Mouse (Mus musculus) stomach, embryonic 14.5 days (tissue): ENCODE results near the gene Rgs11. TPM values are rescaled to one million over a fixed set of nuclear protein-coding genes. Genes with fewer than 3 reads are reported as not detected.

Source experiments
- ATAC-seq: fragments of 200-750 bp; cut with Nextera tagmentation; 2 replicates; pipeline ENCODE4 v1.8.0; 2017; ENCODE audit warnings: low read depth, moderate TSS enrichment; ENCODE audit not compliant: insufficient number of reproducible peaks, insufficient read depth, low FRiP score
- H3K27ac ChIP-seq: fragments of 300-500 bp; sonication (generic); 2 replicates; pipeline ENCODE4 v1.5.1; 2014; ENCODE audit warnings: mild to moderate bottlenecking, low read length, moderate library complexity, mixed read lengths
- H3K27me3 ChIP-seq: fragments of 300-500 bp; sonication (generic); 2 replicates; pipeline ENCODE4 v1.6.1; 2014; ENCODE audit warnings: low read length, control low read depth, mixed read lengths; ENCODE audit not compliant: control insufficient read depth, insufficient read depth
- H3K36me3 ChIP-seq: fragments of 300-500 bp; sonication (generic); 2 replicates; pipeline ENCODE4 v1.6.1; 2014; ENCODE audit warnings: mild to moderate bottlenecking, control low read depth, low read length, moderate library complexity, mixed read lengths; ENCODE audit not compliant: control insufficient read depth, insufficient read depth
- H3K4me1 ChIP-seq: fragments of 300-500 bp; sonication (generic); 2 replicates; pipeline ENCODE4 v1.6.1; 2014; ENCODE audit warnings: low read length, control low read depth, mixed read lengths; ENCODE audit not compliant: control insufficient read depth, insufficient read depth
- H3K4me2 ChIP-seq: fragments of 300-500 bp; sonication (generic); replicated peaks from 2 replicates; pipeline ENCODE4 v1.6.1; 2014; ENCODE audit warnings: low read depth, low read length, control low read depth
- H3K4me3 ChIP-seq: fragments of 300-500 bp; sonication (generic); 2 replicates; pipeline ENCODE4 v1.5.1; 2014; ENCODE audit warnings: low read depth, low read length, control low read depth
- H3K9ac ChIP-seq: fragments of 300-500 bp; sonication (generic); replicated peaks from 2 replicates; pipeline ENCODE4 v1.6.1; 2014; ENCODE audit warnings: low read depth, mild to moderate bottlenecking, control low read depth, low read length, moderate library complexity, mixed read lengths
- H3K9me3 ChIP-seq: fragments of 300-500 bp; sonication (generic); 2 replicates; pipeline ENCODE4 v1.6.1; 2016; ENCODE audit warnings: low read depth, low read length, control low read depth; ENCODE audit not compliant: control insufficient read depth
- WGBS: fragments of 180-500 bp; shearing (Covaris S2); extraction: QIAGEN DNeasy Blood & Tissue Kit; methylation state at CpG from one replicate; pipeline ENCODE4 v1.1.7; 2014; 5-methylcytosine and 5-hydroxymethylcytosine counted together
- polyA plus RNA-seq: library from polyadenylated mRNA; unstranded; fragments of >200 nt; fragmentation: Nextera tagmentation; extraction: Ambion mirVana; gene quantifications from 2 replicates; pipeline ENCODE4 v1.2.1, GENCODE M21; 2014

Rgs11 gene
- polyA plus RNA-seq, 1 experiment from 2014 or later: 19.3 TPM

GRCm38 (mm10) chr17:26212241-26212640, 9.5 kb downstream of the Rgs11 start:
- WGBS: 86% methylated on average over 7 of the region's 7 CpGs
- H3K4me3 ChIP-seq: no peak overlapping the region
- no peak overlapping the region for H3K9ac ChIP-seq
- H3K4me2 ChIP-seq: no peak overlapping the region
- H3K4me1 ChIP-seq: no peaks in the 10 kb centered on the region
- ATAC-seq: peak; percentile 49; the same call in 1 of the 2 replicates
- no peaks in the 10 kb centered on the region for H3K9me3 ChIP-seq
- no peak overlapping the region for H3K27ac ChIP-seq
- H3K27me3 ChIP-seq: no peaks in the 10 kb centered on the region
- H3K36me3 ChIP-seq: peaks cover 8% of the 10 kb centered on the region; the same call in 1 of the 2 replicates

DNA sequence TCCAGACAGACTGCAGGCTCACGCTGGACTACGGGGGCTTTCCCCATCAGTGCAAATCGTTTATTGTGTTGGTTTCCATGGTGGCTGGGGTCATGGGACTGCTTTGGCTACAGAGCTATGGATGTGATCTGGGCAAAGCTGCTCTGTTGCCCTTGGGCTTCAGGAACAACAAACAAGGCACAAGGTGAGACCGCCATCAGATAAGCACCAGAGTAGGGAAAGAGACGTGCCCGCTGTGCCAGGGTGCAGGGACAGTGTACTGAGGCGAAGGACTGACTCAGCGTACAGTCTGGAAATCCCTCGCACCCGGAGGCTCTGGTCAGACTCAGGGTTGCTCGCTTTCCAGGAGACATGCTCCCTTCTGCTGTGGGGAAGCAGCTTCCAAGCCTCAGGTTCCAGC, 9.9 kb downstream of the Rgs11 start:
- H3K4me1 ChIP-seq: no peaks in the 10 kb centered on the region
- H3K4me2 ChIP-seq: no peak overlapping the region
- 91% methylated on average over 11 of the region's 11 CpGs for WGBS
- H3K36me3 ChIP-seq: peaks cover 8% of the 10 kb centered on the region; the same call in 1 of the 2 replicates
- H3K9ac ChIP-seq: no peak overlapping the region
- H3K9me3 ChIP-seq: no peaks in the 10 kb centered on the region
- no peak overlapping the region for H3K4me3 ChIP-seq
- no peak for ATAC-seq
- H3K27ac ChIP-seq: no peak overlapping the region
- H3K27me3 ChIP-seq: no peaks in the 10 kb centered on the region

DNA sequence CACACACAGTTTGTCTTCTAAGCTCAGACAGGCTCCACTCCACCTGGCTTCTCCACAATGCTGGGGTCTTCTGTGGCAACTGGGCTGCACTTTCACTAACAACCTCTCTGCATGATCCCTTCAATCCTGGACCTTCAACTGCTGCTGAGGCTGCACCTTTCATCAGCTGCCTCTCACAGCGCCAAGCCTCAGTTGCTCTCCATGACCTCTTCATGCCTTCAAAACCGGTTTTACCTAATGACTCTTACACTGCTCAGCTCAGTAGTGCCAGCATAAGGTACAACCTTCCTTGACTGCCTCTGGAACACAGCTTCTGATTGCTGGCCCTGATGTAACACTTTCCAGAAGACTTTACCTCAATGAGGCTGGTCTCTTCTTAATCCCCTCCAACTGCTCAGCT, 18.8 kb downstream of the Rgs11 start:
- ATAC-seq: no peak
- H3K9me3 ChIP-seq: no peaks in the 10 kb centered on the region
- no peak overlapping the region for H3K4me2 ChIP-seq
- WGBS: 57% methylated on average over 2 of the region's 2 CpGs
- no peak overlapping the region for H3K4me3 ChIP-seq
- no peak overlapping the region for H3K27ac ChIP-seq
- H3K27me3 ChIP-seq: no peaks in the 10 kb centered on the region
- peaks cover 4% of the 10 kb centered on the region; the same call in 1 of the 2 replicates for H3K36me3 ChIP-seq
- H3K4me1 ChIP-seq: no peaks in the 10 kb centered on the region
- no peak overlapping the region for H3K9ac ChIP-seq

DNA sequence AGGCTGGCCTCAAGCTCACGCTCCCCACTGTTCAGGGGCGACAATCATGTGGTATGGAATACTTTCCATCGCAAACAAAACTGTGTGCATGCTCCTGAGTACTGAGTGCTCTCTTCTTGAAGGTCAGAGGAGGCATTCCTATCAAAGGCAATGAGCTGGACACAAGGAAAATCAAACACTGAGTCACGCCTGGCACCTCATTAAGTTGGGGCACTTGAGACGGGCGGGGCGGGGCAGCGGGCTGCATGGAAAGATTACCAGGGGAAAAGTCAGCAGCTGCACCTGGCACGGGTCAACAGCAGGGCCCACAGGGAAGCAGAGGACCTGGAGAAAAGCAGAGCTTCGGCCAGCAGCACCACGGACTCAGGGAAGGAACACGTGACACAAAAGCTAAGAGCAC, 22.4 kb downstream of the Rgs11 start:
- no peak overlapping the region for H3K4me2 ChIP-seq
- H3K9ac ChIP-seq: no peak overlapping the region
- no peaks in the 10 kb centered on the region for H3K4me1 ChIP-seq
- WGBS: 71% methylated on average over 12 of the region's 12 CpGs
- H3K9me3 ChIP-seq: no peaks in the 10 kb centered on the region
- H3K36me3 ChIP-seq: no peaks in the 10 kb centered on the region
- ATAC-seq: peak; percentile 82
- no peaks in the 10 kb centered on the region for H3K27me3 ChIP-seq
- no peak overlapping the region for H3K4me3 ChIP-seq
- H3K27ac ChIP-seq: peak overlapping the region; percentile 39; the same call in 1 of the 2 replicates

DNA sequence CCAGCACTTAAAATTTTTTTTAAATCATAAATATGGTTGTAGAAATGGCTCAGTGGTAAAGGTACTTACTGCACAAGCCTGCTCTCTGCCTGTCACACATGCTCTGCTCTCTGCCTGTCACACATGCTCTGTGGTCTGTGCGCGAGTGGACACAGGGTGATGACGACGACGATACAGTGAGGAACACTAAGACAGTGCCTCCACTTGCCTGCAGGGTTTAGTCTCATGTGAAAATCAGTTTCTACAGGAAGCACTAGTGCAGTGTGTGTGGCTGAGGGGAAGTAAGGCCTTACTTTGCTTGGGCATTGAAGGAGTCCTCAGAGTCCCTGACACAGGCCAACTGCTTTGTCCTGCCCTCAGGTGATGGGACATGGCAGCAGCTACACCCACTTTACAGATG, 27.0 kb downstream of the Rgs11 start:
- Histone ChIP-seq H3K4me3 (no peak overlapping the region), H3K36me3 (no peaks in the 10 kb centered on the region), H3K27me3 (no peaks in the 10 kb centered on the region), H3K4me1 (no peaks in the 10 kb centered on the region), H3K4me2 (no peak overlapping the region), H3K9me3 (no peaks in the 10 kb centered on the region), H3K27ac (no peak overlapping the region), H3K9ac (no peak overlapping the region)
- ATAC-seq: no peak
- WGBS: 93% methylated on average over 5 of the region's 5 CpGs

- H3K4me1 ChIP-seq: no peaks in the 10 kb centered on the region
Measured at GRCm38 (mm10) chr17:26231156-26231555, 28.4 kb downstream of the Rgs11 start.

GRCm38 (mm10) chr17:26232863-26233262, 30.1 kb downstream of the Rgs11 start:
- H3K4me1 ChIP-seq: no peaks in the 10 kb centered on the region
- H3K27ac ChIP-seq: no peak overlapping the region
- no peaks in the 10 kb centered on the region for H3K27me3 ChIP-seq
- no peak for ATAC-seq
- no peak overlapping the region for H3K9ac ChIP-seq
- WGBS: 78% methylated on average over 8 of the region's 8 CpGs
- no peak overlapping the region for H3K4me2 ChIP-seq
- H3K36me3 ChIP-seq: no peaks in the 10 kb centered on the region
- no peaks in the 10 kb centered on the region for H3K9me3 ChIP-seq
- no peak overlapping the region for H3K4me3 ChIP-seq

More at GRCm38 (mm10) chr17:26231156-26231555, 28.4 kb downstream of the Rgs11 start:
- WGBS: 88% methylated on average over 5 of the region's 5 CpGs
- Histone ChIP-seq H3K4me2 (no peak overlapping the region), H3K4me3 (no peak overlapping the region), H3K27ac (no peak overlapping the region), H3K36me3 (no peaks in the 10 kb centered on the region), H3K9ac (no peak overlapping the region), H3K9me3 (no peaks in the 10 kb centered on the region), H3K27me3 (no peaks in the 10 kb centered on the region)
- no peak for ATAC-seq

- Histone ChIP-seq H3K36me3 (no peaks in the 10 kb centered on the region), H3K4me3 (no peak overlapping the region), H3K27ac (no peak overlapping the region), H3K4me2 (no peak overlapping the region), H3K9ac (no peak overlapping the region), H3K9me3 (no peaks in the 10 kb centered on the region), H3K27me3 (no peaks in the 10 kb centered on the region), H3K4me1 (no peaks in the 10 kb centered on the region)
- 79% methylated on average over 8 of the region's 8 CpGs for WGBS
- ATAC-seq: no peak
Measured at GRCm38 (mm10) chr17:26234386-26234785, 31.6 kb downstream of the Rgs11 start.

GRCm38 (mm10) chr17:26235077-26235815, 32.5 kb downstream of the Rgs11 start:
- Histone ChIP-seq H3K4me2 (no peak overlapping the region), H3K9ac (no peak overlapping the region), H3K4me1 (no peaks in the 10 kb centered on the region), H3K4me3 (no peak overlapping the region), H3K36me3 (no peaks in the 10 kb centered on the region), H3K27ac (no peak overlapping the region), H3K27me3 (no peaks in the 10 kb centered on the region), H3K9me3 (no peaks in the 10 kb centered on the region)
- WGBS: 66% methylated on average over 13 of the region's 13 CpGs
- ATAC-seq: no peak
